Mouse (Mus musculus) hindbrain, embryonic 13.5 days (tissue): Measurements from ENCODE around the gene Alas2. TPM values are rescaled to one million over a fixed set of nuclear protein-coding genes. Genes with fewer than 3 reads are reported as not detected.

Experiments
- ATAC-seq: fragments of 200-750 bp; cut with Nextera tagmentation; 2 replicates; pipeline ENCODE4 v1.8.0; 2017; ENCODE audit warnings: moderate TSS enrichment; ENCODE audit not compliant: low FRiP score
- H3K27ac ChIP-seq: fragments of 300-500 bp; sonication (generic); 2 replicates; pipeline ENCODE4 v1.5.1; 2015; ENCODE audit warnings: inconsistent platforms, mild to moderate bottlenecking, moderate library complexity
- H3K27me3 ChIP-seq: fragments of 300-500 bp; sonication (generic); 2 replicates; pipeline ENCODE4 v1.6.1; 2015; ENCODE audit warnings: mild to moderate bottlenecking, inconsistent platforms
- H3K36me3 ChIP-seq: fragments of 300-500 bp; sonication (generic); 2 replicates; pipeline ENCODE4 v1.6.1; 2015; ENCODE audit warnings: mild to moderate bottlenecking, inconsistent platforms
- H3K4me1 ChIP-seq: fragments of 300-500 bp; sonication (generic); replicated peaks from 2 replicates; pipeline ENCODE4 v1.6.1; 2015; ENCODE audit warnings: inconsistent platforms
- H3K4me2 ChIP-seq: fragments of 300-500 bp; sonication (generic); 2 replicates; pipeline ENCODE4 v1.6.1; 2015; ENCODE audit warnings: inconsistent platforms, mild to moderate bottlenecking, moderate library complexity
- H3K4me3 ChIP-seq: fragments of 300-500 bp; sonication (generic); 2 replicates; pipeline ENCODE4 v1.5.1; 2015; ENCODE audit warnings: mild to moderate bottlenecking, inconsistent platforms
- H3K9ac ChIP-seq: fragments of 300-500 bp; sonication (generic); 2 replicates; pipeline ENCODE4 v1.6.1; 2015; ENCODE audit warnings: mild to moderate bottlenecking, inconsistent platforms
- H3K9me3 ChIP-seq: fragments of 300-500 bp; sonication (generic); 2 replicates; pipeline ENCODE4 v1.6.1; 2016; ENCODE audit warnings: inconsistent platforms
- WGBS: fragments of 180-500 bp; shearing (Covaris S2); methylation state at CpG from one replicate; pipeline ENCODE4 v1.1.7; 2015; 5-methylcytosine and 5-hydroxymethylcytosine counted together
- microRNA-seq: library from miRNA; unstranded; fragments of <30 nt; microRNA quantifications from one replicate; pipeline ENCODE4, GENCODE M21; 2016
- polyA plus RNA-seq: library from polyadenylated mRNA; unstranded; fragments of >200 nt; fragmentation: Nextera tagmentation; extraction: Ambion mirVana; gene quantifications from 2 replicates; pipeline ENCODE4 v1.2.1, GENCODE M21; 2015

The Alas2 gene
- polyA plus RNA-seq, 1 experiment from 2014 or later = 27.5 TPM

GRCm38 (mm10) chrX:150581921-150582320 lies 34.7 kb downstream of the Alas2 start:
- ATAC-seq = no peak
- no peak overlapping the region for H3K4me2 ChIP-seq
- H3K9me3 ChIP-seq = no peaks in the 10 kb centered on the region
- no peak overlapping the region for H3K4me3 ChIP-seq
- no peak overlapping the region for H3K27ac ChIP-seq
- no peak overlapping the region for H3K9ac ChIP-seq
- H3K4me1 ChIP-seq = peaks cover 1% of the 10 kb centered on the region
- peaks cover 32% of the 10 kb centered on the region for H3K36me3 ChIP-seq
- 0 out of 2 replicates have a peak, but pooled peaks cover 2% of the 10 kb centered on the region for H3K27me3 ChIP-seq

GRCm38 (mm10) chrX:150585116-150585515 lies 37.9 kb downstream of the Alas2 start:
- no peak overlapping the region for H3K9ac ChIP-seq
- H3K27me3 ChIP-seq = 0 out of 2 replicates have a peak, but pooled peaks cover 2% of the 10 kb centered on the region
- no peak overlapping the region for H3K4me2 ChIP-seq
- H3K36me3 ChIP-seq = peaks cover 32% of the 10 kb centered on the region
- WGBS = 93% methylated on average over 8 of the region's 8 CpGs
- H3K4me1 ChIP-seq = peaks cover 5% of the 10 kb centered on the region
- no peaks in the 10 kb centered on the region for H3K9me3 ChIP-seq
- ATAC-seq = no peak
- H3K27ac ChIP-seq = no peak overlapping the region
- no peak overlapping the region for H3K4me3 ChIP-seq

- WGBS = 19% methylated on average over 35 of the region's 35 CpGs
- Histone ChIP-seq H3K4me2 (peak within 1 kb of the TSS; percentile 59), H3K4me3 (peak within 1 kb of the TSS; percentile 52), H3K27ac (peak within 1 kb of the TSS; percentile 76), H3K9ac (peak within 1 kb of the TSS; percentile 75), H3K9me3 (no peaks in the 10 kb centered on the region), H3K4me1 (peaks cover 5% of the 10 kb centered on the region), H3K36me3 (peaks cover 15% of the 10 kb centered on the region), H3K27me3 (0 out of 2 replicates have a peak, but pooled peaks cover 6% of the 10 kb centered on the region)
- ATAC-seq = peak; percentile 95
Measured at GRCm38 (mm10) chrX:150588023-150588764, 41.0 kb downstream of the Alas2 start, which contains the start of gene Pfkfb1. Gene Pfkfb1 (plus strand): TSS chrX:150588229.

- H3K9me3 ChIP-seq = no peaks in the 10 kb centered on the region
- H3K27ac ChIP-seq = no peak within 1 kb of the TSS
- H3K4me1 ChIP-seq = peaks cover 5% of the 10 kb centered on the region
- H3K4me2 ChIP-seq = peak within 1 kb of the TSS; percentile 59
- WGBS = 80% methylated on average over 5 of the region's 5 CpGs
- no peak within 1 kb of the TSS for H3K9ac ChIP-seq
- H3K4me3 ChIP-seq = peak within 1 kb of the TSS; percentile 52; the same call in 1 of the 2 replicates
- H3K36me3 ChIP-seq = peaks cover 11% of the 10 kb centered on the region
- H3K27me3 ChIP-seq = 0 out of 2 replicates have a peak, but pooled peaks cover 6% of the 10 kb centered on the region
- no peak for ATAC-seq
Measured at GRCm38 (mm10) chrX:150589696-150590095, 42.5 kb downstream of the Alas2 start, which contains the start of gene Apex2. Gene Apex2 (minus strand): TSS chrX:150589868.

- no peaks in the 10 kb centered on the region for H3K36me3 ChIP-seq
- H3K9ac ChIP-seq = no peak overlapping the region
- 0 out of 2 replicates have a peak, but pooled peaks cover 4% of the 10 kb centered on the region for H3K27me3 ChIP-seq
- H3K9me3 ChIP-seq = no peaks in the 10 kb centered on the region
- H3K4me2 ChIP-seq = no peak overlapping the region
- no peak overlapping the region for H3K27ac ChIP-seq
- 92% methylated on average over 12 of the region's 12 CpGs for WGBS
- no peak overlapping the region for H3K4me3 ChIP-seq
- ATAC-seq = no peak
- H3K4me1 ChIP-seq = no peaks in the 10 kb centered on the region
Measured at GRCm38 (mm10) chrX:150593266-150594035, 46.3 kb downstream of the Alas2 start.

GRCm38 (mm10) chrX:150594176-150594575 lies 47.0 kb downstream of the Alas2 start:
- no peaks in the 10 kb centered on the region for H3K36me3 ChIP-seq
- no peak overlapping the region for H3K4me2 ChIP-seq
- H3K9me3 ChIP-seq = no peaks in the 10 kb centered on the region
- no peaks in the 10 kb centered on the region for H3K4me1 ChIP-seq
- H3K27me3 ChIP-seq = 0 out of 2 replicates have a peak, but pooled peaks cover 4% of the 10 kb centered on the region
- ATAC-seq = no peak
- no peak overlapping the region for H3K4me3 ChIP-seq
- H3K9ac ChIP-seq = no peak overlapping the region
- 96% methylated on average over 3 of the region's 3 CpGs for WGBS
- H3K27ac ChIP-seq = no peak overlapping the region

- Histone ChIP-seq H3K4me1 (no peaks in the 10 kb centered on the region), H3K4me3 (no peak overlapping the region), H3K4me2 (no peak overlapping the region), H3K27me3 (0 out of 2 replicates have a peak, but pooled peaks cover 4% of the 10 kb centered on the region), H3K27ac (no peak overlapping the region), H3K9ac (no peak overlapping the region), H3K36me3 (no peaks in the 10 kb centered on the region), H3K9me3 (no peaks in the 10 kb centered on the region)
- WGBS = 87% methylated on average over 9 of the region's 9 CpGs
- ATAC-seq = no peak
Measured at GRCm38 (mm10) chrX:150595016-150595760, 48.0 kb downstream of the Alas2 start.

GRCm38 (mm10) chrX:150598882-150599281 lies 51.7 kb downstream of the Alas2 start:
- H3K27me3 ChIP-seq = no peaks in the 10 kb centered on the region
- H3K27ac ChIP-seq = no peak overlapping the region
- H3K9me3 ChIP-seq = no peaks in the 10 kb centered on the region
- H3K36me3 ChIP-seq = no peaks in the 10 kb centered on the region
- H3K4me3 ChIP-seq = no peak overlapping the region
- WGBS = 69% methylated on average over 2 of the region's 2 CpGs
- no peak for ATAC-seq
- no peak overlapping the region for H3K4me2 ChIP-seq
- no peaks in the 10 kb centered on the region for H3K4me1 ChIP-seq
- H3K9ac ChIP-seq = no peak overlapping the region

Small RNA genes lying within 50 kb of the gene (microRNA-seq; reads per million reads assigned to microRNA genes)
- not detected for gene Mir3620

Other genes starting within 250 kb of the Alas2 start
- 69.8 and 73.6 TPM in 2 replicates for gene Tmem29, start 88.2 kb upstream of the Alas2 start, polyA plus RNA-seq
- 3.6 and 4.4 TPM in 2 replicates for gene Pfkfb1, start 40.9 kb downstream of the Alas2 start, polyA plus RNA-seq
- gene Apex2, start 42.5 kb downstream of the Alas2 start, polyA plus RNA-seq = 19.7 and 20.4 TPM in 2 replicates
- 63.8 and 70.7 TPM in 2 replicates for gene Tro, start 110.2 kb downstream of the Alas2 start, polyA plus RNA-seq